Mouse (Mus musculus) spleen, postnatal 4 days (tissue): ENCODE measurements around the gene Kiss1r.

Experiments
- DNase-seq, 2 experiments: peaks; one replicate each; pipeline ENCODE4 v3.0.0; 2022; ENCODE audit warnings: low spot score in 2 of 2

Gene Kiss1r

DNA sequence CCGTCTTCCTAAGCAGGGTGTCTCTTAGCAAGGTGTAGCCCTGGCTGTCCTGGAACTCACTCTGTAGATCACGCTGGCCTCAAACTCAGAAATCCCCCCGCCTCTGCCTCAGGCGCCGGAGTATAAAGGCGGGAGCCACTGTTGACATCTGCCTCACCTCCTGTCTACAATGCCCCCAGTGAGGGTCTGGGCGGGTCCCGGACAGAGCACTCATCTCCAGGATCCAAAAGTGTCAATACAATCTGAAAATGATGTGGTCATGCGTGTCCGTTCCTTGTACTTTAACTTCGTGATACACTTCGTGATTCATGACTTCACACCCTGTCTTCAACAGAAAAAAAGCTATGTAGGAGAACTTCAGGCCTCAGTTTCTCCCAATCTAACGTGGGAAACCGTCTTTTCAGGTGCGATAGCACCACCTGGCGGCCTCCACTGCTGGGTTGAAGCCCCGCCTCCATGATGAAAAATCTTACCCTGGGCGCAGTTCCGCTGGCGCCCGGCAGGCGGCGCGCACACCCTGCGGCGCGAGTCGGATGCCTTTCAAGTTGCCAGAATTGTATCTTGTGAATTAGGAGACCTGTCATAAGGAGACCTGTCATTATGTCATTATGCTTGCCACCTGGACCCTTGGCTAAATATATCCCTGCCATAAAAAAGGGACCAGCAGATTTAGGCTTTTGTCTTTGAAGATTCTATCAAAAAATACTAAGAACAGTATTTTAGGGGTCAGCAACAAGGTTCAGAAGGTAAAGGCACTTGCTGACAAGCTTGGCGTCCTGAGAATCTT lies 8.4 kb downstream of the Kiss1r start:
- peak; percentile 93 to 99 for DNase-seq

DNA sequence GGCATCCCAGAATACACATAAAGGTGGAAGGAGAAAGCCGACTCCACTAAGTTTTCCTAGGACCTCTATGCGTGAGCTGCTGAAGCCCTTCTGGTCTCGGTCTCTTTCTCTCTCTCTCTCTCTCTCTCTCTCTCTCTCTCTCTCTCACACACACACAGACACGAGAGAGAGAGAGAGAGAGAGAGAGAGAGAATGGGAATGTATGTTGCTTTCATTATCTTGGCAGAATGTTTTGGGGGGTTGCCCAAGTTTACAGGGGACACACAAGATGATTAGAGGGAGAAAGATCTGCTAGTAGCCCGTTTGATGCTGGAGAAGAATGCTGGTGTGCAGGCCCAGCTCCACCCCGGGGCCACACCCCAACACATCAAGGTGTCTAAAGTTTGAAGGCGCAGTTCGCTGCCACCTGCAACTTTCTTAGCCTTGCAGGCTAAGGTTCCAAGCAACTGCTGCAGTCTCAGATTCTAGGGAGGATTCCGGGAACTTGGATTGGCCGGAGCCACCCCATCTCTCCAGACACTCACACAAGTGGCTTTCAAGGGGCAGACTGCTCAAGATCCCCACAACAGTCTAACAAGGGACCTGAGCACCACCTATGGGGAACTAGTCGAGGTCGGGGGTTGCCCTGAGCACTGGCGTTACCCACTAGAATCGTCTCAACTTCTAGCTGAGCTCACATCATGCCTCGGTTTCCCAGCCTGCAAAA lies 9.2 kb downstream of the Kiss1r start:
- no peak for DNase-seq

DNA sequence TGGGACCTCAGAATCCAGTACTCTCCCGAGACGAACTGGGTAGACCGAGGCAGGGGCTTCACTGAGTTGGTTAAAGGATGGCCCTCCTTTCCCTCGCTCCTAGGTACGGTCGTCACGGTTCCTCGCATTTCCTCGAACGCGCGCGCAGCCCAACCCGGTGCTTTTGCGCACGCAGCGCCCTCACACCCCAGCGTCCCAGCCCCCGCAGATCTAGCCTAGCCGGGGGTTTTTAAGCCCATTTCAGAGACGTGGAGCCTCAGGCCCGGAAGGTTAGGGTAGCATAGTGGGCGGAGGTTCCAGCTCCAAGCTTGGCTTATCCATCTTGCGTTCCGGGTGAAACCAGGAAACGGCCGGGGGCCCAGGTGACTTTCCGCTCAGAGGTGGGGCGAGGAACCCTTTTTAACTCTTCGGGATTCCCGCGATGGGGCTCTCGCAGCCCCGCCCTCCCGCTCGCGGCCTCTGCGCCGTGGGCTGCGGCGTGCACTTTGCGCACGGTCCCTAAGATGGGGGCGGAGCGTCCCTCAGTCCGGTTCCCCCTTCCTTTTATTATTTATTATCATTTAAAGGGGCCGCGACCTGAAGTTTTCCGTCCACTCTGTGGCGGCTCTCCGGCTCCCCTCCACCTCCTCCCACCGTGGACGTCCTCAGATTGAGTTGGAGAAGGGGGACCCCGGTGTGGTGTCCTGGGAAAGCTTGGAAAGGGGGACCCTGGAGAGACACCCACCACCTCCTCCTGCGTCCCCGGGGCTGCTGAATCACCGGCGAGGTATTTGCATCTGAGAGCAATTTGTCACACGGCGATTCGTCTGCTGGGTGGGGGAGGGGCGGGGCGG lies 9.9 kb downstream of the Kiss1r start, which contains the start of gene Arid3a:
TSS of gene Arid3a (plus strand) at position 553 of the 833 bp plus-strand sequence.
- DNase-seq, result peak; percentile 87 to 94

DNA sequence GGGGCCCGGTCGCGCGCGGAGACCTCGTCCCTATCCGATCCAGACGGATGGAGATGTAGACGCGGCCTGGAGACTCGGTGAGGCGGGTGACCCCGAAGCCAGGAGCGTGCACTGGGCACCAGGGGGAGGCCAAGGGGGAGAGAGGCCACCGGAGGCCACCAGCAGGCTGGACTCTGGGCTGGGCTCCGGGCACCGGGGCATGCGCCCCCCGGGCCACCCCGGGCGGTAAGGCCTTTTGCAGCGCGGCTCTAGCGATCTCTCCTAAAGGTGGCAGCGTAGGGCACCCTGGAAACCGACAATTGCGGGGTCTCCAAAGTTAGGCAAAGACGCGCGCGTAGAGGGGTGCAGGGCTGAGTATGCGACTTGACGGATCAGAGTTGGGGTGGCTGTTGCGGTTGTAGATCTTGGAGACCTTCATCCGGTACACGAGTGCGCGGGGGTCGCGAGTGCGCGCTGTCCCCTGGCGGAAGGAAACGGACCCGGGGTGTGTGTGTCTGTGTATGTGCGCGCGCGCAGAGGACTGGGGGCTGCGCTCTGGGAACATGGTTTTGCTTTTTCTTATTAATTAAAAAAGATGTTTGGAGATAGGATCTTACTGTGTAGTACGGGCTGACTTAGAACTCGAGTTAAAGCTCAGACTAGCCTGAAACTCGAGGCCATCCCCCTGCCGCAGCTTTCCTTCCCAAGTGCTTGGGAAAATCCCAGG lies 10.7 kb downstream of the Kiss1r start:
- DNase-seq, result peak; percentile 61 to 84

DNA sequence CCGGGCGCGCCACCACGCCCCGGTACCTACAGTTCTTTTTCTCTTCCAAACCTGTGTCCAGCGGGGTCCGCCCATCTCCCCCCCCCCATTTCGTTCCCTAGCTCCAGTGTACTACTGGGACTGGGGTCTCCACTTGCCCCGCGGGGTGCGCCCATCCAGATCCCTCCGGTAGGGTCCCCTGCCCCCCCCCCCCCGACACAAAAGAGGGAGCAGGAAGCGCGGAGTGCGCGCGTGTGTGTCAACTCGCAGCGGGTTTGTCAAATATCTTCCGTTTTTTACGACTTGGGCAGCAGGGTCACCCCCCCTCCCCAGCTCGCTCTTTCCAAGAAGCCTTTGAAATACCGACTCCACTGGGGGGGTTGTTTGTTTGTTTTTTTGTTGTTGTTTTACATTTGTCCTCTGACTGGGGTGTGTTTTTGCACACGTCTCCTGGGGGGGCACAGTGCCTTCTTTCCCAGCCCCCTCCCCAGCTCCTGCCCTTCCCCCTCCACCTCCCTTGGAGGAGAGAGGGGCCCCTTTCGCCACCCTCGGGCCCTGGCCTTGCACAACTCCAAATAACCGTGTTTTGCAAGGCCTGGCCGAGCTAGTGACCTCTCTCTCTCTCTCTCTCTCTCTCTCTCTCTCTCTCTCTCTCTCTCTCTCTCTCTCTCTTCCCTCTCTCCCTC lies 11.4 kb downstream of the Kiss1r start:
- peak in 1 of 2 experiments; percentile 58 for DNase-seq

DNA sequence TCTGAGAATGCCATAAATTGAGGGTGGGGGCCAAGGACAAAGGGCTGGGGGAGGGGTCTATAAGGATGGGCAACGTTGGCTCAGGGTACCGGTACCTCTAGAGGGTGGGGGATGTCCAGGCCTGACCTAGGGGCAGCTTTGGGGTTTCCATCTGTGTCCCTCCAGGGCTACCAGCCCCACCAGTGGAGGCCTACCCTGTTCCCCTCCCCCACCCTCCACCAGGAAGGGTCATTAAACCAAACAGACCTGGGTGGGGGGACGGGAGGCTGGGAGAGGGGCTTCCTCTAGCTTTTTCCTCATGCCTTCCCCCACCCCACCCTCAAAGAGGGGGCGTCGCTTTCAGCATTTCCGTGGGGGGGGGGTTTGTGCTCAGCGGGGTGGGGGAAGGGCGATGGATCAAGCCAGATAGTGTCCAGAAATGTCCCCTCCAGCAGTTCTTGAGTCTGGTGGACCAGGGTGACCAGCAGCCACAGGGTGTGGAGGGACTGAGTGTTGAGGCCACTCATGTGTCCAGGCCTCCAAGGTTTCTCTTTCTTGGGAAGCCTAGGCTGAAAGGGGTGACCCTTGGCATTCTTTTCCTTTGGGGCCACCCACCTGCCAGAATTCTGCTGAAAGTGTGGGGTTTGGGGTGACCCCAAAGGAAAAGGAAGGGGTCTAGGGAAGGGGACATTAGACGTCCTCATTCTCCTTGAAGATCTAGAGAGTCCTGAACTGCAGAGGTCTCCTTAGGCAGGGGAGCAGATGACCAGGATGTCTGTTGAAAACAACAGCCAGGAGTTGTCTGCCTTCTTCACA lies 12.3 kb downstream of the Kiss1r start:
- no peak for DNase-seq

DNA sequence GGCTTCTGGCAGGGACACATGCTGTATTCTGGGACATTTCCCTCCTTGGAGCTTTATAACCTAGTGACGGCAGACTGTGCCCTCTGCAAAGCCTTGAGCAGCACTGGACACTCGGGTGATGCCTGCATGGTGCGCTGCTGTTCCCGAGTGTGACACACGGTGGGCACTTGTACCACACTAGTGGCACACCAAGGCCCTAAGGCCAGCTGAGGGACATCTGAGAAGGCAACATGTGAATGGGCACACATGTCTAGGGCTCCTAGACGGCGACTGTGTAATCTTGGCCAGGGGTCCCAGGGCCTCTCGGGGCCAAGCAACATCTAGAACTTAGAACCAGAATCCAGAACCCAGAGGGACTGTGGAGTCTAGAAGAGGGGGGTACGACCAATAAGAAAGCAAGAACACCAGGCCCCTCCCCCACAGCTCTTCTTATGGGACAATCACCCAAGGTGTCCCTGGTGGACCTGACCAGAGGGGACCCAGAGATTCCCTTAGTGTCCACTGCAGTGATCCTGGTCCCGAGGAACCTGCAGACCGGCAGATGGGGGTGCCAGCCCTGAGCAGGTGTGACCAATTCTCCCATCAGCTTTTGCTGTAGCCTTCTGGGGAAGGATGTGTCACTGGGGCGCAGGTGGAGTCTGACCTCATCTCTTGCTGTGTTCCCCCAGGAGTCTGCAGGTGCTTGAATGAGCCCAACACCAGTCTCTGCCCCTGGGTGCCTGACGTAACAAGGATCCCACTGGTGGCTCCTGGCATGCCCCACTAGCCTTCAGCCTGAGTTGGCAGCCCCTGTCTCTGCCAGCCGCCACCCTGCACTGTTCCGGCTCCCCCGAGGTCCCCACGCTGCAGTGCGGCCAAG lies 13.4 kb downstream of the Kiss1r start:
- no peak for DNase-seq

DNA sequence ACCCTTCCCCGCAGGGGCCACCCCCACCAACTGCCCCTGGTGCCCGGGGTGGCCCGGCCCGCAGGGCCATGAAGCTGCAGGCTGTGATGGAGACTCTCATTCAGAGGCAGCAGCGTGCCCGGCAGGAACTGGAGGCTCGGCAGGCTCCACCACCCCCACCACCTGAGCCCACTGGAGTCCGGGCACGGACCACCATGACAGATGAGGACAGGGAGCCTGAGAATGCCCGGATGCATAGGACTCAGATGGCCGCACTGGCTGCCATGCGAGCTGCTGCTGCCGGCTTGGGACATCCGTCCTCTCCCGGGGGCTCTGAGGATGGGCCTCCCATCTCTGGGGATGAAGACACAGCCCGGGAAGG lies 14.0 kb downstream of the Kiss1r start:
- no peak for DNase-seq

DNA sequence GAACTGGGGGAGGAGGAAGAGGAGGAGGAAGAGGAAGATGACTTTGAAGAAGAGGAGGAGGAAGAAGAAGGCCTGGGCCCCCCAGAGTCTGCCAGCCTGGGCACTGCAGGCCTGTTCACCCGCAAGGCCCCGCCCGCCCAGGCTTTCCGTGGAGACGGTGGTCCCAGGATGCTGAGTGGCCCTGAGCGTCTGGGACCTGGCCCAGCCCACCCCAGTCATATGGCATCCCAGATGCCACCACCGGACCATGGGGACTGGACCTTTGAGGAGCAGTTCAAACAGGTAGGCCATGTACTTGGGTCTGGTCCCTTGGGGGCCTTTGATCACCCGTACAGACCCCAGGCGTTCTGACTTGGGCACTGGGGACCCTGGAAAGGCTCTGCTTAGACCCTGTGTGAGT lies 15.0 kb downstream of the Kiss1r start:
- DNase-seq, result no peak

DNA sequence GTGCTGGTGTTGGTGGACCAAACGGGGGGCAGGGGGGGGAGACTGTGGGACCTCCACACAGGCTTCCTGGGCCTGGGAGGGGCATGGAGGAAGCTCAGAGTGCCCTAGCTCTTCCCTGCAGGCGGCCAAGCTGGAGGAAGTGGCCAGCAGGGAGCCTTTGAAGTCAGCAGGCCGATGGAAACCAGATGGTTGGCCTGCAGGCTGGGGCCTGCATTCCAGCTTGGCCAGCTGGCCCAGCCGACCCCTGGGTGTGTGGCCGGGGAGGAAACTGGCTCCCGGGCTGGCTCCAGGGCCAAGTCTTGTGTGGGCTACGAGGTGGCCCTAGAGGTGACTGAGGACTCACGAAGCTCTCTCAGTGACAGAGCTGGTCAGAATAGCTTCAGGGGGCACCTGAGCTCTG lies 16.0 kb downstream of the Kiss1r start:
- DNase-seq, result no peak

DNA sequence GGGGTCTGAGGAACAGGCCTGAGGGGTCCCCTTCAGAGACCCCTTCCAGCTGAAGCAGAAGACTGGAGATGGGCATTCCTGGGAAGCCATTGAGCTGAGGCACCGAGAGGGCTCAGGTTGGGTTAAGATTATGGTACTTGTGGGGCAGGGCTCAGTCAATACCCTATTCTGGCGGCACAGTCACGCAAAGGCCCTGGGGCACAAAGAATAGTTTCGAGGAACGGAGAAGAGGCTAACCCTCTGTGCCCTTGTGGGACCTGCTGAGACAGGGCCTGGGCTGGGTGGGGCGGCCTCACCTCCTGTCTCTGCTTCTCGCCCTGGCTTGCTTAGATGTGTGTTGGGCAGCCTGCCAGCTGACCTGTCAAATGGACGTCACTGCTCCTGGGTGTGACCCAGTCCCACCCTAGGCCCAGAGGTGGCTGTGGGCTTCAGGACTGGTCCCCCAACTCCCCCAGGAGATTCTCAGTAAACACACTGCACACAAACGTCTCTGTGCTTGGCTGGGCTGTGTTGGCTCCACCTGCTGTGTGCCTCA lies 16.4 kb downstream of the Kiss1r start:
- DNase-seq, result no peak

DNA sequence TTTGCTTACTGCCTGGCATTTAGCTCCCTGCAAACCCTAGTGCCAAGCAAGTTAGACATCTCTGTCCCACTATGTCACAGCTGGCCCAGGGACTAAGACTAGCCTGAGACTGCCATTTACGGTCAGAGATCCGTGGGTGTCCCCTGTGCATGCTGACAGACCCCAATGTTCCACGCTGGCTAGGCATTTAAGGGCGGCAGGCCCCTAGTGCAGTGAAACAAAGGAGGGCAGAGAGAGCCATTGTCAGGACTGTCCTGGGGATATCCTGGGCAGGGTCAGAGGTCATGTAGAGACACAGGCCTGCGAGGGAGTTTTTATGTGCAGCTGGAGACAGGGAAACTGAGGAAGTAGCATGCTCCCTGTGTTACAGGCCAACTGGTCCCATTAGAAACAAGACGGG lies 17.1 kb downstream of the Kiss1r start:
- no peak for DNase-seq

DNA sequence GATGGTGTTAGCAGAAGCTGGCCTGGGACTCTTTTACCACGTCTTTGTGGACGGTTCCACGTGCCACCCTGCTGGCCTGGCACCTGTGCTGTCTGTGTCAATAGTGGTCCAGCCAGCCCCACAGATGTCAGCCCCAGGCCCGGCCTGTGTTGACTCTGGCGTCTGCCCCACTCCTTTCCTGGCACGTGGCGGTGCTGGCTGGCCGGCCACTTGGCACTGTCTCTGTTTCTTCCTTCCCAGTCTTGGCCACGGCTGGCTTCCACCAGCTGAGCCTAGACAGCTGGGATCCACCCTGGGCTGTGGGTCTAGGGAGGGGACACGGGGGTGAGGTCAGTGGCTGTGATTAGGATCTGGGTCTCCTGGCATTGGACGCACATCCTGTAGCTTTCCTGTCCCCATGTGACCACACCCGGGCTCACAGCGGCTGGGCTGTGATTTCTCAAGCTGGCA lies 17.5 kb downstream of the Kiss1r start:
- no peak for DNase-seq

DNA sequence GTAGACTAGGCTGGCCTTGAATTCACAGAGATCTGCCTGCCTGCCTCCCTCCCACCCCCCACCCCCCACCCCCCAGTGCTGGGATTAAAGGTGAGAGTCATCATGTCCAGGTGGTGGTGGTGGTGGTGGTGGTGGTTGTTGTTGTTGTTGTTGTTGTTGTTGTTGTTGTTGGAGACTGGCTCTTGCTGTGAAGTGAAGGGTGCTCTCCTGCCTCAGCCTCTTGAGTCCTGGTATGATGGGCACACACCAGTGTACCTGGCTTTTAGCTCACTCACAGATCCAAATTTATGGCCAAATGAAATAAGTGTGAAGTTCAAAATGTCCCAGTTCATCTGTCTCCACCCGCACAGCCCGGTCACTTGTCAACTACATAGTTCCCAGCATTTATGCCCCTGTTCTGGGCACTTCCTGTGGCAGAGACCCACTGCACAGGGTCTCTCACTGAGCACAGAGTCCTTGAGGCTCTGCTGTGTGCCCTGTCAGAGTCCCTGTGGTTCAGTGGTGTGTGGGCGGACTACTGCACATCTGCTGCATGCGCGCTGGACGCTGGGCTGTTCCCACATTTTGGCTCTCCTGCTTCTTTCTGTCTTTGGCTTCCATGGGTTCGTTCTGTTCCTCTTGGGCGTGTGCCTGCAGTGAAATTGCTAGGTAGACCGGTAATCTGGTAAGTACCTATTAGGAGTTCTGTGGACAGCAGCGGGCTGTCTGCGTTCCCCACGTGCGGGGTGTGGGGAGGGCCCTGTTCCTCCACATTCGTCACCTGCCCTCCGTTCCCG lies 18.2 kb downstream of the Kiss1r start:
- DNase-seq, result no peak

DNA sequence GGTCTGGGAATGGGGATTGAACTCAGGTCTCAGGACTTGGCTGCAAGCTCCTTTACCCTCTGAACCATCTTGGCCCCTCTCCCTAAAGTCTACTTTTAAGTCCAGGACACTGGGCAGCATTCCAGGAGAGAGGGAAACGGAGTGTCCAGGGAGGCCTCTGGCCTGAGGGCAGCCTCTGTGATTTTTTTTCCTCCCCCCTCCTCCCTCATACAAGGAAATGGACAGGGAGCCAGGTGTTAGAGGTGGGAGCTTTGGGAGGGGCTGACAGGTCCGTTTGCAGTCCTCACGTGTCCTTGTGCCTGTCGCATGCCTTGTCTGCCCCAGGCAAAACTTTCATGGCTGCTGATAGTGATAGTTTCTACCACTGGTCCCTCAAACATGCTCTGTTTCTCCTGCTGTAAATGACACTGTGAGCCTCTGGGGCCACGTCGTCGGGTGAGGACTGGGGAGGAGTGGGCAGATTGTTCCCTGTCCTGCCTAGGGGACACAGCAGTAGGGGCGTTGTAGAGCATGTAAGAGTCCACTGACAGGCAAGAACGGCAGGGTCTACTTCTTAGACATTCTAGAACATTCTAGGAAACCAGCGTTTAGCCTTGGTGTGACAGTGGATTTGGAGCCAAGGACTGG lies 19.6 kb downstream of the Kiss1r start:
- no peak for DNase-seq

DNA sequence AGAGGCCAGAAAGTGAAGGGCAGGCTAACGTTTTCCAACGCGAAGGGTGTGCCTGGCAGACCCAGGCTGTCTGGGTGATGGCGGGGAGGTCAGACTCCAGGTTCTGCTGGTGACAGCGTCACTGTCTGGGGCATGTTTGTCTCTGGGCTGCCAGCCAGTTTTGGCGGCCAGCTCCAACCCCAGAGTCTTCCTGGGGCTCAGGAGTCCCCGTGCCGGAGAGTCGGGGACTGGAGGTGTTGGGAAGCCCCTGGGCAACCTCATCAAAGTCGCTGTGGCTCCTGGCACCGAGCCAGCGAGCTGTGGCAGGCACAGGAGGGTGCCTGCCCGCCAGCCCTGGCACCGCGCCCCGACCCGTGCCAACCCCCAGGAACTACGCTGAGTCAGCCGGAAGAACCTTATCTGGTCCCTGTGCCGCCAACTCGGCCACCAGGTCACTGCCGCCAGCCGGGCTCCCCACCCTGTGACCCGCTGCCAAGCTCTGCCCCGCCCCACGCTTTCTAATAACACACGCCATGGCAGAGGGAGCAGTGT lies 20.2 kb downstream of the Kiss1r start:
- peak; percentile 89 to 93 for DNase-seq

DNA sequence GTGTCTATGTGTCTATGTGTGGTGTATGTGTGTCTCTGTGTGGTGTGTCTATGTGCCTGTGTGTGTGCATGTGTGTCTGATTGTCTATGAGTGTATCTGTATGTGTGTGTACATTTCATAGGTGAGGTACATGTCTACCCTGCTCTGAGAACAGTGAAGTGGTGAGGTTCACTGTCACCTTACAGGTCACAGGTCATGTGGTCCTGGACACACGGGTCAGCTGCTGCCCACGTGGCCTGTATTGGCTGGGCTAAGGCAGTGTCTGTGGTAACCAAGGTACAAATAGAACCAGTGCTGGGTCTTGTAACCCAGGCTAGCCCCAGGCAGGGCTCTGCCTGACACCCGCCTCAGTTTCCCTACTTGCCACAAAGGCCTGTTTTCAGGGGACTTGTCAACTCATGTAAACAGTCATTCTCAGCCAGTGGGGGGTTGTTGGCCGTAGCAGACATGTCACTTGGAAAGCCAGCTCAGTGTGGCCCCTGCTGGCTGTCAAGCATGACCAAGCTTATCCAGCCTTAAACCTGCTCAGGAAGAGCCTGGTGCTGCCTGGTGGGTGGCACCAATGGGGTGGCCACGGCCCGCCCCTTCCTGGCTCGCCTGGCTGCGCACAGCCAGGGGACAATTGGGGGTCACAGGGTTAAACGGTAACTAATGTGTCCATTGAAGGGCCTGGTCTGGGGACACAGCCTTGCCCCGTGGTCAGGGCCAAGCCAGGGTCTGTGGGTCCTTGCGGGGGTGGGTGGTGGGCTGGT lies 21.2 kb downstream of the Kiss1r start:
- DNase-seq, result no peak
